Mouse (Mus musculus): ENCODE measurements at regions not wholly inside any gene's neighbourhood (a gene's known extent, or its start where the extent isn't known, plus 50 kb on each side); places are given as distances from the start of the nearest gene placed in this dataset.

- Histone ChIP-seq H3K9me3 (ENCODE audit: control insufficient read depth, low read length) (no peaks in the 10 kb centered on the region), H3K4me3 (ENCODE audit: insufficient read depth in 1 of 2, low read depth in 2 of 2, low read length in 2 of 2) (no peak overlapping the region), H3K27me3 (ENCODE audit: control insufficient read depth, insufficient read depth, low read length) (no peaks in the 10 kb centered on the region), H3K9ac (replicated peaks) (no peak overlapping the region), H3K27ac (no peak overlapping the region), H3K4me1 (replicated peaks; ENCODE audit: control insufficient read depth in 2 of 2, insufficient read depth in 2 of 2, low read length in 1 of 2) (no peaks in the 10 kb centered on the region), H3K4me2 (ENCODE audit: low read depth) (no peak overlapping the region), H3K36me3 (replicated peaks; ENCODE audit: control insufficient read depth, insufficient read depth, low read depth) (no peaks in the 10 kb centered on the region)
- WGBS (ENCODE audit: insufficient replicate concordance), result 65% methylated on average over 4 of the region's 4 CpGs
- TF ChIP-seq CTCF (IDR thresholded peaks at IDR 0.05; ENCODE audit: low read depth) (no peak), EP300 (IDR thresholded peaks at IDR 0.05; ENCODE audit: low read depth) (no peak)
- DNase-seq (ENCODE audit: low read depth in 3 of 3, low spot score in 3 of 3) (no peak), ATAC-seq (ENCODE audit: insufficient read depth) (no peak)
Observed at GRCm38 (mm10) chr16:24135351-24135750, 146.7 kb upstream of the Bcl6 start.

DNA sequence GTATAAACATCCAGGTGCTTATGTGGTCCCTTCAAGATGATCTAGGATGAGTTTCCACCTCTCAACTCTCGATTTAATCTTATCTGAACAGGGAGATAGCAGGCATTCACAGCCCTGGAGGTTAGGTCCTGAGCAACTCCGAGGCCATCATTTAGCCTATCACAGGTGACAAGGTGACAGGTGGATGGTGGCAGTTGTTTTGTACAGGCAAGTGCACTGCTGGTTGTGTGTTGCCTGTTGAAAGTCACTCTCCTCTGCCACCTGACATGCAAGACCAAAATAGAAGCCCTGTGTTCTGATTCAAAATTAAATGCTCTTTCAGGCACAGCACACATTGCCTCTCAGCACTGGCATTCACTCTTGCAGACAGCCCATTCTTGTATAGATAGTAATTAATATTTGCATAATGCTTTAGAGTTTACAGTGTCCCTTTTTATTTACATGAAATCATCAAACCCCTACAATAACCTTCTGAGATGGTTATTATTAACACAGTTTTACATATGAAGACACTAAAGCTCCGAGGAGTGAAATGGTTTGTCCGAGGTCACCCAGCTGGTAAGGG is 145.9 kb upstream of the Bcl6 start:
- Histone ChIP-seq H3K4me3 (ENCODE audit: insufficient read depth in 1 of 2, low read depth in 2 of 2, low read length in 2 of 2) (no peak overlapping the region), H3K27ac (no peak overlapping the region), H3K27me3 (ENCODE audit: control insufficient read depth, insufficient read depth, low read length) (no peaks in the 10 kb centered on the region), H3K4me2 (ENCODE audit: low read depth) (no peak overlapping the region), H3K9me3 (ENCODE audit: control insufficient read depth, low read length) (no peaks in the 10 kb centered on the region), H3K36me3 (replicated peaks; ENCODE audit: control insufficient read depth, insufficient read depth, low read depth) (no peaks in the 10 kb centered on the region), H3K4me1 (replicated peaks; ENCODE audit: control insufficient read depth in 2 of 2, insufficient read depth in 2 of 2, low read length in 1 of 2) (peaks cover 0 to 4% of the 10 kb centered on the region in 2 experiments; a peak in 2 of 4 replicates), H3K9ac (replicated peaks) (no peak overlapping the region)
- no peak for DNase-seq (ENCODE audit: low read depth in 3 of 3, low spot score in 3 of 3)
- no peak for ATAC-seq (ENCODE audit: insufficient read depth)
- TF ChIP-seq CTCF (IDR thresholded peaks at IDR 0.05; ENCODE audit: low read depth) (no peak), EP300 (IDR thresholded peaks at IDR 0.05; ENCODE audit: low read depth) (no peak)
- 48% methylated on average over 4 of the region's 4 CpGs for WGBS (ENCODE audit: insufficient replicate concordance)

GRCm38 (mm10) chr16:24130646-24131045 is 142.0 kb upstream of the Bcl6 start:
- no peaks in the 10 kb centered on the region for H3K36me3 ChIP-seq (replicated peaks; ENCODE audit: control insufficient read depth, insufficient read depth, low read depth)
- H3K4me2 ChIP-seq (ENCODE audit: low read depth), result no peak overlapping the region
- DNase-seq (ENCODE audit: low read depth in 3 of 3, low spot score in 3 of 3) (no peak), ATAC-seq (ENCODE audit: insufficient read depth) (no peak)
- no peak overlapping the region for H3K9ac ChIP-seq (replicated peaks)
- no peak overlapping the region for H3K4me3 ChIP-seq (ENCODE audit: insufficient read depth in 1 of 2, low read depth in 2 of 2, low read length in 2 of 2)
- H3K9me3 ChIP-seq (ENCODE audit: control insufficient read depth, low read length), result no peaks in the 10 kb centered on the region
- peaks cover 0 to 4% of the 10 kb centered on the region in 2 experiments; a peak in 2 of 4 replicates for H3K4me1 ChIP-seq (replicated peaks; ENCODE audit: control insufficient read depth in 2 of 2, insufficient read depth in 2 of 2, low read length in 1 of 2)
- H3K27ac ChIP-seq, result no peak overlapping the region
- TF ChIP-seq CTCF (IDR thresholded peaks at IDR 0.05; ENCODE audit: low read depth) (no peak), EP300 (IDR thresholded peaks at IDR 0.05; ENCODE audit: low read depth) (no peak)
- H3K27me3 ChIP-seq (ENCODE audit: control insufficient read depth, insufficient read depth, low read length), result no peaks in the 10 kb centered on the region

DNA sequence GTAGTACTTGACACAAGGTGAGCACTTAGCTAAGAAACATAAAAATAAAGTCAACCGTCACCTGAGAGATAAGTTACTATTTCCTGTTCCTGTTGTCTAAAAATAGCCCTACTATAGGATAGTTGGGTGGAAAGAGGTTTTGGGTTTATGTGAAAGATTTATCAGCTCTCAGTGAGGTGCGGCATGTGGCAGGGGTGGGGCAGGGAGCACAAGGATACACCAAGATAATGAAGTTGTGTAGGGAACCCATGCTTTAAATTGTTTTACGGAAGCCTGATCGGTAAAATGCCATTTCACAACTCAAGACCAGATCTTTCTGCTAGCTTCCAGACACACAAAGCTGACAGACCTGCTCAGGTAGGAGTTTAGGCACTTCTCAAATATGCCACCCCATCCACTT is 141.0 kb upstream of the Bcl6 start:
- 33% methylated on average over 4 of the region's 4 CpGs for WGBS (ENCODE audit: insufficient replicate concordance)
- Histone ChIP-seq H3K27me3 (ENCODE audit: control insufficient read depth, insufficient read depth, low read length) (no peaks in the 10 kb centered on the region), H3K9me3 (ENCODE audit: control insufficient read depth, low read length) (no peaks in the 10 kb centered on the region), H3K36me3 (replicated peaks; ENCODE audit: control insufficient read depth, insufficient read depth, low read depth) (no peaks in the 10 kb centered on the region), H3K4me2 (ENCODE audit: low read depth) (no peak overlapping the region), H3K9ac (replicated peaks) (no peak overlapping the region), H3K4me3 (ENCODE audit: insufficient read depth in 1 of 2, low read depth in 2 of 2, low read length in 2 of 2) (no peak overlapping the region), H3K27ac (no peak overlapping the region), H3K4me1 (replicated peaks; ENCODE audit: control insufficient read depth in 2 of 2, insufficient read depth in 2 of 2, low read length in 1 of 2) (peaks cover 0 to 4% of the 10 kb centered on the region in 2 experiments; a peak in 2 of 4 replicates)
- ATAC-seq (ENCODE audit: insufficient read depth) (no peak), DNase-seq (ENCODE audit: low read depth in 3 of 3, low spot score in 3 of 3) (no peak)
- TF ChIP-seq CTCF (IDR thresholded peaks at IDR 0.05; ENCODE audit: low read depth), result no peak
- TF ChIP-seq EP300 (IDR thresholded peaks at IDR 0.05; ENCODE audit: low read depth), result no peak

DNA sequence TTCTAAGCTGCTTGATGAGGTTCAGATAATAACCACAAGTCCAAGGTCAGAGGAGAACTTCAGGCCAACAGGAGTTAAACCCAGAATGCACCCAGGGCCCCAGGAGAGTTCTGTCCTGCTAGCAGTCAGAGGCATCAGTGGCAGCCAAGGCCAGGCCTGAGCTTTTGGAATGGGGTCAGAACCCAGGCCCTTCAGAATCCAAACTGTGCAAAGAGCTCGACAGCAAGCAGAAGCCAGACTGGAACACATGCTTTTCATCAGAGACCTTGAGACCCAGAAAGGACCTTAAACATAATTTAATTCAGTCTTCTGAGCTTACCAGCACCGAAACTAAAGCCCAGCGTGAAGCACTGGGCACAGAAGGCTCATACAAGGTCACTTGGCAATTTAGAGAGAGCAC is 139.9 kb upstream of the Bcl6 start:
- H3K9me3 ChIP-seq (ENCODE audit: control insufficient read depth, low read length), result no peaks in the 10 kb centered on the region
- no peak for TF ChIP-seq CTCF (IDR thresholded peaks at IDR 0.05; ENCODE audit: low read depth)
- TF ChIP-seq EP300 (IDR thresholded peaks at IDR 0.05; ENCODE audit: low read depth), result no peak
- H3K9ac ChIP-seq (replicated peaks), result no peak overlapping the region
- DNase-seq (ENCODE audit: low read depth in 3 of 3, low spot score in 3 of 3) (no peak), ATAC-seq (ENCODE audit: insufficient read depth) (no peak)
- no peaks in the 10 kb centered on the region for H3K36me3 ChIP-seq (replicated peaks; ENCODE audit: control insufficient read depth, insufficient read depth, low read depth)
- no peaks in the 10 kb centered on the region for H3K27me3 ChIP-seq (ENCODE audit: control insufficient read depth, insufficient read depth, low read length)
- 57% methylated on average over 3 of the region's 3 CpGs for WGBS (ENCODE audit: insufficient replicate concordance)
- no peak overlapping the region for H3K4me2 ChIP-seq (ENCODE audit: low read depth)
- H3K4me3 ChIP-seq (ENCODE audit: insufficient read depth in 1 of 2, low read depth in 2 of 2, low read length in 2 of 2), result no peak overlapping the region
- peaks cover 0 to 4% of the 10 kb centered on the region in 2 experiments; a peak in 2 of 4 replicates for H3K4me1 ChIP-seq (replicated peaks; ENCODE audit: control insufficient read depth in 2 of 2, insufficient read depth in 2 of 2, low read length in 1 of 2)
- no peak overlapping the region for H3K27ac ChIP-seq

Measured in liver, embryonic 14.5 days (tissue).